Mouse (Mus musculus) kidney, postnatal 4 days (tissue): Measurements from ENCODE around the gene St7l.
A peak's percentile ranks its signal among the peaks of the same experiment; 100 is the strongest.

Experiments
- DNase-seq, 2 experiments: peaks; one replicate each; pipeline ENCODE4 v3.0.0; 2021; ENCODE audit warnings: mixed read lengths in 2 of 2

St7l gene

DNA sequence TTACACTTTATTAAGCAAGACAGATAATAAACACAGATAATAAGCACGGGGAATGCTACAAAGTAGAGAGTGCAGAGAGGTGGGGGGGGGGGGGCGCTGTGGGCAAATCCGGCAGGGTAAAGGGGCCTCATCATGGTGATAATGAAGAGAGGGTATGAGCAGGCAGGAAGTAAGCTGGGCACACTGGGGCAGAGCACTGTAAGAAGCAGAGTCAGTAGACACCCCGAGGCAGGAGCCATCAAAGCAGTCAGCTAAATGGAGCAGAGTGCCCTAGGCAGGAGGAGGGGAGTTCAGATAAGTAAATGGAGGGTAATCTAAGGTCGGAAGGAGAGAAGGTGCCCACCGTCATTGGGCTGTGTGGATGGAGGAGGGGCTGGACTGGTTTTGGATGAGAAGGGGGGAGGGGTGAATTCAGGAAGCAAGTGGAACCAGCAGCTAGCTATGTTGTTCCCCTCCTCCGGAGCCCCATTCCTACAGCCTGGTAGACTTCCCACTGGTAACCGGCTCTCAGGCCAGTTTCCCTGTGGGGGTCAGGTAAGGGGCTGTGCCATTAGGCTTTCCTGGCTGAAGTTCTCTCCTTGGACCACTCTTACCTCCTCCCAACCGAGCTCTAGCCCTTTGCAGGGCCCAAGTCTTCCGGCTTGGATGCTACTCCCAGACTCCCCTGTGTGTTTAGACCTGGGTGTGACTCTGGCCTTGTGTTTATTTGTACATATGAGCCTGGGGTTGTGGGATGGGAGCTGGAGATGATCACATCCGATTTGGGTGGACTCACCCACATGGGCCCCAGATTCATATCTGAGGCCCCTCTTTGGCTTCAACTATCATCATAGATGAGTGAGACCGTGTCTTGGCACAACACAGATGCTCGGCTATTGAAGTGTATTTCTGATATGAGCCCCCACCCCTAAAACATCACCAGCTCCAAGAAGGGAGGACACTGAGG lies 99.8 kb downstream of the St7l start:
- DNase-seq = no peak

DNA sequence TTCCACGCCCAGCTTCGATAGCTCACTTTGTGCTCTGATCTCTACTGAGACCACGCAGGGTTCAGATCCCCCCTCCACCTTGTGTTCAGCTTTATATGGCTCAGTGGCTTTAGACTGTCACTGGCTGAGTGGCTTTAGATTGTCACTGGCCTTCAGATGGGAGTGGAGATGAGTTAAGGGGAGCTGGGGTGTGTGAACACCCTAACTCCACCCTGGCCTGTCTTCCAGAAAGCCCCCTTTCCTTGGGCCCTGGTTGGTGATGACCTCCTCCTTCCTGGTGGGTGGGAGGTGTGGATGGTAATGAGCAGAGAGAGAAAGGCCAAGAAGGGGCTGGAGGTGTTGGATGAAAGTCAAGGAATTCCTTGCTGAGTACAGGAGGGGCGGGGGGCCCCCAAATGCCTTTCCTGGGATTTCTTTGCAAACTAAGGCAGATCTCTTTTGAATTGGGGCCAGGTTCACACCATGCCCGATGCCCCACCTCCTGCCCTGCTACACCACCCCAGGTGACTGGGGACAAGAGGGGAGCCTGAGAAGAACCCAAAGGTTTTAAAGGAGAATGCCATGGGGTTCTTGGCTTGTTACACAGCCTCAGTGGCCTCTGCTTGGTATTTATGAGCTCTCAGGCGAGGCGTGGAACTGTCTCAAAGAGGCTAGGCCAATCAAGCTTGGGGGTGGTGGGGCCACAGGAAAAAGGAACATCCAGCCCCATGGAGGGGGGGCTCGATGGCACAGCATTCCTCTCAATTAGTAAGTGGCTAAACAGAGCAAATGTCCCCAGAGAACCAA lies 101.5 kb downstream of the St7l start:
- DNase-seq = no peak

DNA sequence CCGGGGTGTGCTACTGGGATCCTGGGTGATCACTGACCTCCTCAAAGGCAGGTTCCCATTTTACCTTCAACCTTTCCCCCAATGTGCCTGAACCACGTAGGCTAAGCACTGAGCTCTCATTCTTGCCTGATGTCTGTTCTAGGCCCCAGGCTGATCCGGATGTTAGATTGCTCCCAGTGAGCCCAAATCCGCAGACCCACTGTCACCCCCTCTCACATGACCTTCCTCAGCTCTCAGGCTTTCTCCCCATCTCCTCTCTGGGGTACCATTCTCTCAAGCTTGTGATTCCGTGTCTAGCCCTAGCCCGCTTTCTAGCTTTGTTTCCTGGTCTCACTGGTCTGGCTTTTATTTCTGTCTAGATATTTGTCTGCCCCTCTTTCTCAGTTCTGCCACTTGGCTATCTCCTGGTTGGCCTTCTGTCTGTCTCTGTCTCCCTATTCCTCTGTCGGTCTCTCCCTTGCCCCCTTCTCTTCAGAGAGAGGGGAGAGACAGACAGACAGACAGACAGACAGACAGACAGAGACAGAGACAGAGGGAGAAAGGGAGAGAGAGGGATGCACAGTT lies 102.3 kb downstream of the St7l start:
- DNase-seq = no peak

DNA sequence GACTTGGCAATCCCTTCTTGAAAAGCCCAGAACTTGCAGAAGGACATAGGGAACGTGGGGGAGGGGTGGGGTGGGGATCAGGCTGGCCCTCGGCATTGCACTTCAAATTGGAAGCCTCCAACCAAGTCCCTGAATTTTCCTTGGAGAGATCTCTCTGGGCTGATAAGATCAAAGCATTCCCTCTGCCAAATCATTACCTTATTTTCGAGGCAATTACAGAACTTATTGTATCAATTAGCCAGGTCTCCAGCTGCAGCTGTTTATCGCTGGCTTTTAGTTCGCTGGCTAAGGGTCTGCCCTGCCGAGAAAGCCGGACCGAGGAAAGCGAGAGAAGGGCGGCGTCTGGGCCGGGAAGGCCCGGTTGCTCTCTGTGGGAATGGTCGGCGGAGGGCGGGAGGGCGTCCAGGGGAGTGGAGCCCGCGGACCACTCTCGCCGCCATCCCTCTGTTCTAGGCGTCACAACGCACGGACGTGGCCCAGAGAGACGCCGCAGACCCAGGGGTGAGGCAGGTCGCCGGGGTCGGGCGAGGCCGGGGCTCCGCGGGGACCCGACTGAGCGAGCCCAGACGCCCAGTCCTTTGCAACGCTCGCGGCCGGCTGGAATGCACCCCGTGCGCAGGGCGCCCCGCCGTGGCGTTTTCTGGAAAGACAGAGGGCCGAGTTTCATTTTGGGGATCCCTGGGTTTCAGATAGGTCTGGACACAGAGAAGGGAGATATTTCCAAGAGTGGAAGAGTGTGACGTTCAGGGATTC lies 103.9 kb downstream of the St7l start:
- peak; percentile 95 for DNase-seq
